Mouse (Mus musculus) urinary bladder, postnatal 10 days (tissue): ENCODE data around the gene Creb3l4.

Source experiments
- DNase-seq: peaks from one replicate; pipeline ENCODE4 v3.0.0; 2022; ENCODE audit warnings: low spot score

The Creb3l4 gene

DNA sequence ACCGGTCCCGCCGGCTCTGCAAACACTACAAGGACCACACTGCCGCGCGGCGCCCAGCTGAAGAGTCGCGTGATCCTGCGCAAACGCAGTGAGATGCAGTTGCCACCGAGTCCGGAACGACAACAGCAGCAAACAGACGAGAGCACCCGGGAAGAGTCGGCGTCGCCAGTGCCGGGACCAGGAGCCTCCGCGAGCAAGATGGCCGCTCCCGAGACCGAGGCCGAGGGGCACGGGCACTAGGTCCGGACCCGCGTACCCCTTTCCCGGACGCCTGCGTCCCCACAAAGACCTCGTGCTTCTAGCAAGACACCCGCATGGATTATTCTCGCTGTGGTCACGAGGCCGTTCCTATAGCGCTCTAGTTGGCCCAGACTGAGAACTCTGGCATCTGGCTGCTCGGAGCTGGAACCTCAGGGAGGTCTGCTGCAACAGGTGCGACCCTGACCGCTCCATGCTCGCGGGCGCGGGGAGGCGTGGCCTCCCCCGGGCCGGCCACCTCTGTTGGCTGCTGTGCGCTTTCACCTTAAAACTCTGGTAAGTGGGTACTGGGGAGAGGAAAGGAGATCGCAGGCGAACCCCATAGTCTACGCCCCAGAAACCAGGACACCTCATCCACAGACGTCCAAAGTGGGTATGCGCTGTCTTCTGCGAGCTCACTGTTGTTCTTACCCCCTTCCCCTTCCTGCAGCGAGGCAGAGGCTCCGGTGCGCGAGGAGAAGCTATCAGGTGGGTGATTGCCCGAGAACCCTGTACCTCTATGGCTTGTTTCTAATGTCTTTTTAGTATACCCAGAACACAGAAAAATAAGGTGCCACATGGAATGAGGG lies 11.6 kb downstream of the Creb3l4 start, which contains the start of gene Jtb:
Gene Jtb (plus strand): TSS at position 91 of the 827 bp plus-strand sequence.
- peak; percentile 74 for DNase-seq

DNA sequence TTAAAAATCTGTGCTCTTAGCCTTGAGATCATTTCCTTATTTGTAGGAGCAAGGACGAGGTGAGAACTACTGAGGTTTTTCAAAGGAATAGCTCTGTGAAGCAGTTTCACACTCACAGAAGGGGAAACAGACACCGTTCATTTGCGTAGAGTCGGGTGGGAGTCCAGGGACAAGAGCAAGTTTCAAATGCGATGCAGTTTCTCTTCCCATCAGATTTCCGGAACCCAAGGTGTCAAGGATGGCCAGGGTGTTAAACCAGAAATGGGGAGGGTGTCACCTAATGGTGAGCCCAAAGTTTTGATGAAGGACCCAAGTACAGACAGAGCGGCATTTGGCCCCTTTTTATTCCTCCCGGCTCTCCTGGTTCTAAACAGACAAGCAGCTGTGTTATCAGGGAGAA lies 12.2 kb downstream of the Creb3l4 start:
- no peak for DNase-seq

DNA sequence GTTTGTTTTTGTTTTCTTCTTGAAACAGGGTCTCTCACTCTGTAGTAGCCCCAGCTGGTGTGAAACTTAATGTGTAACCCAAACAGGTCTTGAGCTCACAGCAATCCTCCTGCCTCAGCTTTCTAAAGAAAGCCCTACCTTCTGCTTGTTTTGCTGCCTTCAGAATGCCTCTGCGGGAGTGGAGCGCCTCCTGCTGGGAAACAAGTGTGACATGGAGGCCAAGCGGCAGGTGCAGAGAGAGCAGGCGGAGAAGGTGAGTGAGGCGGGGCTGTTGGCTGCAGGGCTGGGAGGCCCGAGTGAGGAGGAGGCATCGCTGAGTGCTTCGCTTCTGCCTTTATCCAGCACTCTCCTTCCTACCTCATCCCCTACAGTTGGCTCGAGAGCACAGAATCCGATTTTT lies 19.0 kb downstream of the Creb3l4 start:
- DNase-seq = no peak

DNA sequence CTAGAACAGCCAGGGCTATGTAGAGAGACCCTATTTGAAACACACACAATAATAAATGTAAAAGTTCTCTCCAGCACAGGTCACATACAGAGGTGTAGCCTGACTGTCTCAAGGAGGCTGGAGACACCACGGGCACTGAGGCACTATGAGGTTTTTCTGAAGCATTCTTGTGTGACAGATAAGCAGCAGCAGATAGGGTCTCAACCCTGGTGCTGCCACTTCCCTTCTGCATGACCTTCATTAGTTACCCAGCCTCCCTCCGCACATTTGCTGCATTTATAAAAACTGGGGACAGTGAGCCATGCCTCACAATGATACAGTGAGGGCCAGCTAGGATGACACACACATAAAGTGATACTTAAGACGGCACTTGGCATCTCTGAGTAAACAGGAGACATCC lies 20.4 kb downstream of the Creb3l4 start:
- no peak for DNase-seq

DNA sequence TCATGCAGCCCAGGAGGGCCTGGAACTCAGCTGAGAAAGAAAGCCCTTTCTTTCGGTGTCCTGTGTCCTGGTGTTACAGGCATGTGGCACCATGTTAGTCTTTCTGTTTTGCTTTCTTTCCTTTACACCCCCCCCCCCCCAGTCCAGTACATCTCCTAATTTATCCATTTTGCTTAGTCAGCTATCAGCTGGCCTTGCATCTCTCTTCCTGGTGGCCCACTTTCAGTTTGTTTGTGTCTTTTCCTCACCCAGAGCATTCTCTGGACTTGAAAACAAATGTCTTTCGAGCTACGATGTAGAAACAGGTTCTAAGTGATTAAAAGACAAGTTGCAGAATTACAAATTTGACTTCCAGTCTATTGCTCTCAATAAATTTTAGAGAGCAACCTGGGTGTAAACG lies 20.9 kb downstream of the Creb3l4 start:
- DNase-seq = no peak

DNA sequence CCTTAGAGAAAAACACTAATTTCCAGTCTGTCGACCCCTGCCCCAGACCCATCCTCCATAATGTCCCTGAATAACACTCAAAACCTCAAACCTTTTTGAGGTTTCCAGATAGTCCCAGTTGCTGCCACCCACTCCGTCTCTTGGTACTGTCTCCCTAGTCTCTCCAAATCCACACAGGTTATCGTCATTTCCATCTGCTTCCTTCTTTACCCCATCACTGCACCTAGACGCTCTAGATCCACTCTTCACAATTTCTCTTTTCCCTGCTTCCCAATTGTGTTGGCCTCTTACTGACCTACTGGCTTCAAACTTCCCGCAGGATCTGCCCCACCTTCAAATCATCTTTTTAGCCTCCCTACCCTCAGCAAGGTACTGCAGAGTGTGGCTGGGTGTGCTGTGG lies 22.2 kb downstream of the Creb3l4 start:
- no peak for DNase-seq

DNA sequence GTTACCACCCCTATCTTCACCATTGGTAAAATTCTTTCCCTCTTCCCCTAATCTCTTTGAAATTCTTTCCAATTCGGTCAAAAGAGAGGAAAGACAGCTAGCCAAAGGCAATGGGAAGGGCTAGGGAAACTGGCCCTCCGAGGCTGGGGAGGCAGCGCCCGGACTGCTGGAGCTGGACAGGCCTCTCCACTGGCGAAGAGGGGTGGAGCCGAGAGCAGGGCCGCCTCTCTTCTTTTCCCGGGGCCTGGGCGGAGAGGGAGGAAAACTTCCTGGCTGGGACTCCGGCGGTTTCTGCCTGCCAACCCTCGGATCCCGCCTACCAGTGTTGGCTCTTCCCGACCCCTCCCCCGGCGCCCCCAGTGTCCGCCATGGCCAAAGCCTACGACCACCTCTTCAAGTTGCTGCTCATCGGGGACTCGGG lies 22.8 kb downstream of the Creb3l4 start:
- DNase-seq = peak; percentile 54

DNA sequence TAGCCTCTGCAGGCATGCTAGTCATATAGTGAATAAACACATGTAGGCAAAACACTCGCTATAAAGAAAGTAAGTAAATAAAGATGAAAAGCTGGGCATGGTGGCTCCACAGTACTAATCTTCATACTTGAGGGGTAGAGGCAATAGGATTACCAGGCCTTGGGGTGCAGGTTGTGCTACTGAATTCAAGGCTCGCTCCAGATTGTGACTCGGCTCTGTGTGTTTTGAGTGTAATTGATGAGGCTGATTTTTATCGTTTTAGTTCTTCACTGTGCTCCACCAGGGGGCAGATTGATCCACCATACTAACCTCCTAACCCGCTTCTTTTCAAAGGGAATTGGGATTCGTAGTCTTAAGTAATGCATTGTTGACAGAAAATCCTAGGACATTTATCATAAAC lies 23.2 kb downstream of the Creb3l4 start:
- no peak for DNase-seq

DNA sequence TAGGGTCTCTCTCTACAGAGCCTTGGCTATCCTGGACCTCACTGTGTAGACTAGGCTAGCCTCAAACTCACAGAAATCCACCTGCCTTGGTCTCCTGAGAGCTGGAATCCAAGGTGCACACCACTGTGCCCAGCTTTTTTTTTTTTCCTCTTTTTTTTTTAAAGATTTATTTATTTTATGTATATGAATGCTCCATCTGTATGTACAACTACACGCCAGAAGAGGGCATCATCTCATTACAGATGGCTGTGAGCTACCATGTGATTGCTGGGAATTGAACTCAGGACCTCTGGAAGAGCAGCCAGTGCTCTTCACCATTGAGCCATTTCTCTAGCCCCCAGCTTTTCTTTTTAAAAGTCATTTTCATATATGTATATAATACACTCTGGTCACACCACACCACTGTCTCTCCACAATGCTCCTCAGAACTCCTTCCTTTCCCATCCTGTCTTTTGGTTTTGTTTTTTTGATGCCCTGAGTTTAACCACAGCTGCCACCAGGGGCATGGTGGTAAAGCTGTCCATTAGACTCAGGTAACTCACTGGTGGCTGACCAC lies 27.4 kb downstream of the Creb3l4 start:
- DNase-seq = no peak

DNA sequence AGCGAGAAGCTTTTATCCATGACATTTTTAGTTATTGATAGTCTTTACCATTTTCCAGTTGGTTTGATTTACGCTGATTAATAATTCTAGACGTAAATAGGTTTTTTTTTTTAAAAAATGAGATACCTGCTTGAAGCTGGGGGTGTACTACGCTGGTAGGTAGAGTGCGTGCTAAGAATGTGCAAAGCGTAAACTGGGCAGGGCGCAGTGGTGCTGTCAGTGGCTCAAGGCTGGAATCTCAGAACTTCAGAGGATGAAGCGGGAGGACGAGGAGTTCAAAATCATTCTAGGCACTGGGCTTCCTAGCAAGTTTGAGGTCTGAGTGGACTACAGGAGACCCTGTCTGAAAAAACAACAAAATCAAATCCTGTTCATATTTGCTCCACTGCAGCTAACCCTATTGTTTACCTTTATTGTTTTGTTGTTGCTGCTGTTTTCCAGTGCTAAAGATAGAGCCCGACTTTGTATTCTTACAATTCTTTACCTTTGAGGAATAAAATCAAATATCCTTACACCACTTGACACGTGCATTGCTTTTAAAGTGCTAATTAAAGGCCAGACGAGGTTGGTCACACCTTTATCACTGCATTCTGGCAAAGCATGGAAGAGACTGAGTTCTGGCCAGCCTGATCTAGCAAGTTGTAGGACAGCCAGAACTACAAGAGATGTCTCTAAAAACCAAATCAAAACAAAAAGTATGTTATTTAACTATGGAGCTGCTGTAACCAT lies 29.2 kb downstream of the Creb3l4 start:
- DNase-seq = no peak

DNA sequence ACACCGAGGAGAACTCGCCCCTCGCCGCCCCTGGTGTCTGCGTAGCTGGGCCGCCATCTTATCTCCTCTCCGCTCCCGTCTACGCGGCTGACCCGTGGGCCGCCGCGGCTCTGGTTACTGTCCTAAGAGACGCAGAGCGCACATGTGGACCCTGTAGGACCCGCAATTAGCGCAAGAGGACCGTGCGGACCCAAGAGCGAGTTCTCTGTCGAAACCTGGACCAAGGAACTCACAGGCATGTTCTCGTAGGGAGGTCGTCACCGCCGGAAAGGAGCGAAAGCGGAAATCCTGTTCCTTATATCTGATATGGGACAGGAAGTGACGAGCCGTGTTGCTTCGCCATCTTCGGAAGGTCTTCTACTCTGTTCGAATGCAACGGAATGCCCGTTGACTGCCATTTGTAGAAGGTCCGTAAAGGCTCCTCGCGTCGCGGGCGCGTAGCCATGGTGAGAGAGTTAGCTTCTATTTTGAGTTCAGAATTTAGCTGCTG lies 29.9 kb downstream of the Creb3l4 start, which contains the start of the genes Rps27 and Rab13:
Gene Rps27 (minus strand): TSS at position 275 of the 490 bp plus-strand sequence.
Gene Rab13 (plus strand): TSS at position 319 of the 490 bp plus-strand sequence.
- DNase-seq = peak; percentile 33

DNA sequence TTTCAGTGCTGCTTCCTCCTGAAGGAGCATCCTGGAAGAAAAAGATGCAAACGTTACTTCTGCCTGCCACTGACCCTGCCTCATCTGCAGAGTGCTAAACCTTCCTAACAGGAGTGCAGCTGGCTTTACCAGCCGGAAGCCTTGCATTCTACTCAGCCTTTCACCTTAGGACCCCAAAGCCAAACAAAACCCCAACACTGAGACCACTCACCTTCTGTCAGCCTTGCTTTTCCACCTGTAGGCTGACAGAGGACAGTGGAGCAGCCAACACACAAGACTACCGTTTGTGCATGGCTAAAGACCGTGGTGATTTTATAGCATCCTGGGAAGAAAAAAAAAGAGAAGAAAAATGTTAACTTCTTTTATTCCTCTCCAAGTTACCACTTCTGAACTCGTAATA lies 30.6 kb downstream of the Creb3l4 start:
- no peak for DNase-seq

DNA sequence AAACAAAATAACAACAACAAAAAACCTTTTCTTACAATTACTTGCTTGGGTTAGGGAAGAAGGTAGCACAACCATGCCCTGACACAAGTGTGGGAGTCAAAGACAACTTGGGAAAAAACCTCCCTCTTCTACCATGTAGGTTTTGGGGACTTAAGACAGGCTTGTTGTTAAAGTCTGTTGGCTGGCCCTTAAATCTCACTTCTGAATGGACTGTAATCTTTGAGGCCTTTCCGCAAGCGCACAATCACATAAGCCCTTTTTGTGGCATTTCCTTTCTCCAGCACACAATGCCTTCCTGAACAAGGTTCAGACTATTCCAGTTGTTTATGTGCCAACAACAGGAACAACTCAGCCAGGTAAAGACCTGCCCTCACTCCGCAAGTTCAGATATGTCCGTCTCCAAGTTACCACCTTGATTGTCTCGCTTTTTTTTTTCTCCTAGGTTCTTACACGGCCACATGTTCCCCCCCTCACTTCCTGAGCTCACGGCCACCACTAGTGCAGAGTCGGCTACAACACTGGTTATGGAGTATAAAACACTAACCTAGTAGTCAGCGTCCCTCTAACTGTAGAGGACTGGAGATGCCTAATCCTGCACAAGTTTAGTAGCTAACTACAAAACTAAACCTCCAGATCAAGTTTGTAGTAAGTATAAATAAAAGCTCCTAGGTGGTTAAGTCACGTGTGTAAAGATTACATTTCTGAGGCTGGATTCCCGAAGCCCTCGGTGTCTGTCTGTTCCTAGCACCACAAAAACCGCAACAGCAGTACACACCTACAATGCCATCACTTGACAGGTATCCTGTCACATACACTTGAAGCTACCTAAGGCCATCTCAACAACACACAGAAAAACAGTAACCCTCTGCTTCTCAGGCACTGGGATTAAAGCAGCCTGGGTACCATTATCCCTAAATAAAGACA lies 31.6 kb downstream of the Creb3l4 start:
- no peak for DNase-seq

DNA sequence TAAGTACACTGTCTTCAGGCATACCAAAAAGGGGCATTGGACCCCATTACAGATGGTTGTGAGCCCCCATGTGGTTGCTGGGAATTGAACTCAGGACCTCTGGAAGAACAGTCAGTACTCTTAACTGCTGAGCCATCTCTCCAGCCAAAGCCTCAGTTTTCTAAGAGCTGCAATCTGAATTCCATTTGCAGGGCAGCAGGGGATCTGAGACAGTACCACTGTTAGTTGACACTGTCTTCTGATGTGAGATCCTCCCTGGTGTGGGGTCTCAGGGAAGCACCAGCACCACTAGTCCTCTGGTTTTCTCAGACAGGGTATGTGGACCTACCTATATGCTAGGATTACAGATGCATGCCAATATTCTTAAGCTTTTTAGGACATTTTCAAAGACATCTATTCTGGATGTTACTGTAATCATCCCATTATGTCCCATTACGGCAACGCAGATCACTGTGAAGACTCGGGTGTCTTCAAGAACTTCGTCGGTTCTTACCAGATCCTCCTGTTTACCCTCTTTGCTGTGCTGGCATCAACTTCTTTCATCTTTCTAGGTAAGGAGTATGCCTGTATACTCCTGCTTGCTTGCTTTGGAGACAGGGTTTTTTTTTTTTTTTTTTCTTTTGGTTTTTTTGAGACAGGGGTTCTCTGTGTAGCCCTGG lies 33.3 kb downstream of the Creb3l4 start:
- no peak for DNase-seq

DNA sequence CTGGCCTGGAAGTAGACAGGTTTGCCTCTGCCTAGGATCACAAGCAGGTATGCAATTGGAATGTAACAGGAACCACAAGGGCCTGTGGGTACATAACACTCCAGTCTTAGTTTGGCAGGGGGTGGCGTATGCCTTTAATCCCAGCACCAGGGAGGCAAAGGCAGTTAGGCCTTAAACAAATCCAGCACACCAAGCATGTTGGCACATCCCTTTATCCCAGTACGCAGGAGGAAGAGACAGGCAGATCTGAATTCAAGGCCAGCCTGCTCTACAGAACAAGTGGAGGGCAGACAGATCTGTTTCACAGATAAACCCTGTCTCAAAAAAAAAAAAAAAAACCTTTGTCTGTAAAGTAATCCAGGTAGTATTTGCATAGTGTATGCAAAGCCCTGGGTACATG lies 34.6 kb downstream of the Creb3l4 start:
- DNase-seq = no peak

DNA sequence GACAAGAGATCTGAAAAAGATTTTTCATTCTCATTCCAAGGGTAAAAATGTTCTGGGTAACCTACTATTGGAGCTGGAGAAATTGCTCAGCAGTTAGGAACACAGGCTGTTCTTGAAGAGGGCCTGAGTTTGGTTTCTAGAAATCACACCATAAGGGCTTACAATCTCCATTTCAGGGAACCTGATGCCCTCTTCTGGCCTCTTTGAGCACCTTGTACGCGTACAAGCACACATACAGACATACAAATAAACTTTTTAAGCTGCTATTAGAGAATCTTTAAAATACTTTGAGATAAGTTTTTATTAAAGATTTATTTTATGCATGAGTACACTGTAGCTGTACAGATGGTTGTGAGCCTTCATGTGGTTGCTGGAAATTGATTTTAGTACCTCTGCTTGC lies 38.7 kb downstream of the Creb3l4 start:
- DNase-seq = no peak

DNA sequence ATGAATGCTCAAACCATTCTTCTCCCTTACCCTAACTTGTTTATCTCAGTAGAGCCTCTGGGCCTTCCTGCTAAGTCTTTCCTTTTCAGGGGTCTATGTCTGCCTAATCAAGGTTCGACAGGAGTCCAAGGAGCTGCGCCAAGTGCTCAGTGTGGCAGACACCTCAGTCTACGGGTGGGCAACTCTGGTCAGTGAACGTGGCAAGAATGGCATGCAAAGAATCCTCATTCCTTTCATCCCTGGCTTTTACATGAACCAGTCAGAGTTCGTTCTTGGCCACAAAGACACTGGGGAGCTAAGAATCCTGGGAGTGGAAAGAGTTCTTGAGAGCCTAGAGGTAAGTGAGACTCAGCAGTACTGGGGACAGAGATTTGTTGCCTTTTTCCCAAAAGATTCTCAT lies 39.7 kb downstream of the Creb3l4 start:
- no peak for DNase-seq

DNA sequence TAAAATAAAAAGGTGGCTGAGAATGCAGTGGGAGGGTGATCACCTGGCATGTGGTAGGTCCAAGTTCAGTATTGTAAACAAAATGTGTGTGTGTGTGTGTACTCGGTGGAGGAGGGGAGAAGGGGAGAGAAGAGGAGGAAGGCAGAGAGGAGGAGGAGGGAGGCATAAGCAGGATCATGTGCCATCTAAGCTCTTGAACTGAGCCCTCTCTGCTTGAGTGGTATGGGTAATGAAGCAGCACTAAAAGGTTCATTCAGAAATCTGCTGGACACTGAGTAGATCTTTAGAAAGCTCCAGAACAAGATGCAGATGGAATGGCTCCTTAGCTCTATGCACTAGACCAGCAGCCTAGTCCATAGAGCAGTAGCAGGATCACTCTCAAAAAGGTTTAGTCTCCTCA lies 40.4 kb downstream of the Creb3l4 start:
- DNase-seq = no peak

DNA sequence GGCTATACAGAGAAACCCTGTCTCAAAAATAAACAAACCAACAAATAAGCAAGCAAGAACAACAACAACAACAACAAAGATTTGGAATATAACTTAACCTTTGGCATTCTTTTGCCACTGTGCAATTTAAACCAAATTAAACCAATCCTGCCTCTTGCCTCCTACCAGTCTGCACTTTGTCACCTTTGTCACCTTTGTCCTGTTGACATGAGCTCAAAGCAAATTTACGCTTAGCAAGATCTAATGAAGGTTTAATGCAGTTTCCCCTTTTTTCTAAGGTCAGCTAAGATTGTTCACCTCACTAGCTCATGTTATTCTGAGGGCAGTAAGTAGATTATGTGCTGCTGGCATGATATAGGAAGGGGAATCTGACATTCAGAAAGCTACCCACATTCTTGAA lies 45.8 kb downstream of the Creb3l4 start:
- DNase-seq = no peak

DNA sequence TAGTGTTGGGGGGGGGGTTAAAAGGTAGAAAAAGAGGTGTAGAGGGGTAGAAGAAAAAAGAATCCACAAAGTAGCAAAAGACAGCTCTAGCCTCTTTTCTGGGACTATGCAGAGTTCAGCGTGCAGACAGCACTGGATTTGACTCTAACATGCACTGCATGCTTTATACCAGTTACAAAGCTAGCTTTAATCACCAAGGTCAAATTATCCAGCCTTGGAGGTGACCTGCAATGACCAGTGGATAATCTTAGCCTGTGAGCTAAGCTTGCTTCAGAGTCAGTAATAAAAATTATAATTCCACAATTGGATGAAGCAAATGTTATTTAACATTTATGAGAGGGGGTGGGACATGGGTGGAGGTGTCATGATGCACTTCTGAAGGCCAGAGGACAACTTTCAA lies 47.7 kb downstream of the Creb3l4 start:
- DNase-seq = no peak

DNA sequence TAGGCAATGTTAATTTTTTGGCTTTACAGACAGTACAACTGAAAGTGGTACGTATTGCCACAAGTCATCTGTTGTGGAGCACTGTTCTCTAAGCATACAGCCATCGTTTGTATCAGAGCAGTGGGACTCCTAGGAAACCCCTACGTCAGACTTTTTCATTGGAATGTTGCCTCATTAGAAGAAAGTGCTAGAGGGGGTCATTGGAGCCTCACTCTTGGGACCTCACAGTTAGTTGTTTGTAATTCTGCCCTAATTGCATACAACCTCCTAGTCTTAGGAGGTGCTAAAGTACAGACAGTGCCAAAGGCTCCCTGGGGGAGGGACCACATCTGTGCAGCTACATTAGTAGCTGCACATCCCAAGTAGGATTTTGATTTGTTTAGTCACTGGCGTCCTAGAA lies 48.6 kb downstream of the Creb3l4 start:
- DNase-seq = no peak
